Mouse (Mus musculus): ENCODE results near the gene Slc25a10. TPM values are rescaled to one million over a fixed set of nuclear protein-coding genes. Genes with fewer than 3 reads are reported as not detected.

Gene Slc25a10
- total and polyA plus RNA-seq, 2 experiments, result 121 to 445 TPM

GRCm38 (mm10) chr11:120467051-120467735 lies 24.4 kb upstream of the Slc25a10 start, which contains the start of gene Arl16:
Arl16 (minus strand) TSS chr11:120467607.
- peak within 1 kb of the TSS; percentile 95 for H3K9ac ChIP-seq (ENCODE audit: low read depth, low read length)
- peaks cover 11% of the 10 kb centered on the region for H3K36me3 ChIP-seq (ENCODE audit: control insufficient read depth, insufficient read depth, low read length)
- DNase-seq (ENCODE audit: extremely low read depth, low read depth, low spot score), result peak; percentile 94
- H3K27me3 ChIP-seq (ENCODE audit: control insufficient read depth, insufficient read depth, low read length), result no peaks in the 10 kb centered on the region
- H3K79me2 ChIP-seq (ENCODE audit: control insufficient read depth, insufficient read depth, low read length), result peaks cover 10% of the 10 kb centered on the region
- H3K27ac ChIP-seq (replicated peaks; ENCODE audit: insufficient read depth, low read depth, low read length), result peak within 1 kb of the TSS; percentile 59
- H3K4me1 ChIP-seq (ENCODE audit: control insufficient read depth, insufficient read depth, low read length), result peaks cover 19% of the 10 kb centered on the region
- H3K4me3 ChIP-seq (ENCODE audit: insufficient read depth, low read depth, low read length), result peak within 1 kb of the TSS; percentile 90
- under 1% methylated on average over 54 of the region's 54 CpGs for WGBS
- TF ChIP-seq POLR2A (IDR thresholded peaks at IDR 0.05; ENCODE audit: extremely low read depth, insufficient read depth, low read length) (peak; percentile 87), CTCF (IDR thresholded peaks at IDR 0.05; ENCODE audit: low read depth, low read length) (no peak)

DNA sequence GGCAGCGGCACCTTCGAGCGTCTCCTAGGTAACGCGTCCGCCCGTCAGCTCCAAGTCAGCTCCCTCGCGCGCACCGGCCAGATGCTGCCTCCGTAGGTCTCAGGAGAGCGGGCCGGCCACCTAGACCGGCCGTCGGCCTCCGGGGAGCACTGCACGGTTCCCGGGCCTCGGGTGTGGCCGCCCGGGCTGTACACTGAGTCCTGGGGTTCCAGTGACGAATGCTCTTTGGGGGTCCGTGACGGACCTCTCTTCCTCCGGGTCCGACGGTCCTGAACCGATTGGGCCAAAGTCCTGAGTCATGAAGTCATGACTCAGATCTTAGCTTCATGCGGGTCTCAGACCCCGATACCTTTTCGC lies 23.9 kb upstream of the Slc25a10 start:
- H3K27ac ChIP-seq (replicated peaks; ENCODE audit: insufficient read depth, low read depth, low read length), result peak overlapping the region; percentile 59
- peaks cover 25% of the 10 kb centered on the region for H3K4me1 ChIP-seq (ENCODE audit: control insufficient read depth, insufficient read depth, low read length)
- no peak for DNase-seq (ENCODE audit: extremely low read depth, low read depth, low spot score)
- H3K9ac ChIP-seq (ENCODE audit: low read depth, low read length), result peak overlapping the region; percentile 95
- 0% methylated on average over 33 of the region's 33 CpGs for WGBS
- no peaks in the 10 kb centered on the region for H3K27me3 ChIP-seq (ENCODE audit: control insufficient read depth, insufficient read depth, low read length)
- peaks cover 10% of the 10 kb centered on the region for H3K79me2 ChIP-seq (ENCODE audit: control insufficient read depth, insufficient read depth, low read length)
- peak overlapping the region; percentile 90 for H3K4me3 ChIP-seq (ENCODE audit: insufficient read depth, low read depth, low read length)
- H3K36me3 ChIP-seq (ENCODE audit: control insufficient read depth, insufficient read depth, low read length), result peaks cover 11% of the 10 kb centered on the region
- TF ChIP-seq POLR2A (IDR thresholded peaks at IDR 0.05; ENCODE audit: extremely low read depth, insufficient read depth, low read length) (no peak), CTCF (IDR thresholded peaks at IDR 0.05; ENCODE audit: low read depth, low read length) (no peak)

DNA sequence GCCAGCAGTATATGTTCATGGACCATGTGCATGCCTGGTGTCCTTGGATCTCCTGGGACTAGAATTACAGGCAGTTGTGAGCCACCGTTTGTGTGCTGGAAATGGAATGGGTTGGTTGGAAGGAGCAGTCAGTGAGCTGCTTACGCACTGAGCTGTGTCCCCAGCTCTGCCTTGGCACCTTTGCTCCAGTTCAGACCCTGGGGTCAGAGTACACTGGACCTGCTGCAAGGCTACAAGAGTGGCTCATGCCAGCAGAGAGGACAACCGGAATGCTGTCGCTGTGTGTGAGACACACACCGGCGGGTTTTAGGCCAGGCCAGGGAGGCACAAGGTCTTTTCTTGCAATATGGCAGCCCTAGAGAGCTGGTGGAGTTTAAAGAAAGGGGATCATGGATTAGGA lies 19.6 kb upstream of the Slc25a10 start:
- TF ChIP-seq CTCF (IDR thresholded peaks at IDR 0.05; ENCODE audit: low read depth, low read length) (0 out of 2 replicates have a peak, but pooled peaks have one; percentile 8), POLR2A (IDR thresholded peaks at IDR 0.05; ENCODE audit: extremely low read depth, insufficient read depth, low read length) (0 out of 2 replicates have a peak, but pooled peaks have one; percentile 45)
- DNase-seq (ENCODE audit: extremely low read depth, low read depth, low spot score), result peak; percentile 96
- peaks cover 14% of the 10 kb centered on the region for H3K79me2 ChIP-seq (ENCODE audit: control insufficient read depth, insufficient read depth, low read length)
- 23% methylated on average over 6 of the region's 6 CpGs for WGBS
- H3K27me3 ChIP-seq (ENCODE audit: control insufficient read depth, insufficient read depth, low read length), result no peaks in the 10 kb centered on the region
- H3K9ac ChIP-seq (ENCODE audit: low read depth, low read length), result peak overlapping the region; percentile 19; the same call in 1 of the 2 replicates
- peaks cover 33% of the 10 kb centered on the region for H3K36me3 ChIP-seq (ENCODE audit: control insufficient read depth, insufficient read depth, low read length)
- peaks cover 20% of the 10 kb centered on the region for H3K4me1 ChIP-seq (ENCODE audit: control insufficient read depth, insufficient read depth, low read length)
- H3K27ac ChIP-seq (replicated peaks; ENCODE audit: insufficient read depth, low read depth, low read length), result peak overlapping the region; percentile 77
- no peak overlapping the region for H3K4me3 ChIP-seq (ENCODE audit: insufficient read depth, low read depth, low read length)

DNA sequence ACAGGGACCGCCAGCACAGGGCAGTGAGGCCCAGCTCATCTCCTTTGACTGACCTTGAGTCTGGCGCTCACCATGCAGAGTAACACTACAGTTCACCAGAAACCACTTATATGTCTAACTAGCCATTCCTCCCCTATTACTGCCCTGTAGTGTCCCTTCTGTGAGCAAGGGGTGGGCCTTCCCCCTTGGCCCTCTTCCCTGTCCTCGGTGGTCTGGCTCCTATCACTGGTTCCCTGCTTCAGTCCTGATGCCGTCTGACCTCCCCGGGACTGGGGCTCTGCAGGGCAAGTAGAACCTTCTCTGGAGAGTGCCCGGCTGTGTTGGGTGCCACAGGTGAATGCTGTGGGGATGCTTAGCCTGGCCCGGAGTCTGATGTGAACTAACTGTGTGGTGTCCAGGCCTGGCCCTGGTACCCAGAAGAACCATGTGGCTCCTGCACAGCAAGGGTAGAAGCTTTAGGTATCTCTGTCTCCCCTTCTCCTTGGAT lies 8.1 kb upstream of the Slc25a10 start:
- WGBS, result 88% methylated on average over 7 of the region's 7 CpGs
- no peak overlapping the region for H3K27ac ChIP-seq (replicated peaks; ENCODE audit: insufficient read depth, low read depth, low read length)
- no peak overlapping the region for H3K9ac ChIP-seq (ENCODE audit: low read depth, low read length)
- H3K4me1 ChIP-seq (ENCODE audit: control insufficient read depth, insufficient read depth, low read length), result peaks cover 11% of the 10 kb centered on the region; the same call in 1 of the 2 replicates
- H3K79me2 ChIP-seq (ENCODE audit: control insufficient read depth, insufficient read depth, low read length), result peaks cover 9% of the 10 kb centered on the region; the same call in 1 of the 2 replicates
- no peak for TF ChIP-seq POLR2A (IDR thresholded peaks at IDR 0.05; ENCODE audit: extremely low read depth, insufficient read depth, low read length)
- DNase-seq (ENCODE audit: extremely low read depth, low read depth, low spot score), result no peak
- no peak overlapping the region for H3K4me3 ChIP-seq (ENCODE audit: insufficient read depth, low read depth, low read length)
- H3K27me3 ChIP-seq (ENCODE audit: control insufficient read depth, insufficient read depth, low read length), result no peaks in the 10 kb centered on the region
- peaks cover 27% of the 10 kb centered on the region for H3K36me3 ChIP-seq (ENCODE audit: control insufficient read depth, insufficient read depth, low read length)

DNA sequence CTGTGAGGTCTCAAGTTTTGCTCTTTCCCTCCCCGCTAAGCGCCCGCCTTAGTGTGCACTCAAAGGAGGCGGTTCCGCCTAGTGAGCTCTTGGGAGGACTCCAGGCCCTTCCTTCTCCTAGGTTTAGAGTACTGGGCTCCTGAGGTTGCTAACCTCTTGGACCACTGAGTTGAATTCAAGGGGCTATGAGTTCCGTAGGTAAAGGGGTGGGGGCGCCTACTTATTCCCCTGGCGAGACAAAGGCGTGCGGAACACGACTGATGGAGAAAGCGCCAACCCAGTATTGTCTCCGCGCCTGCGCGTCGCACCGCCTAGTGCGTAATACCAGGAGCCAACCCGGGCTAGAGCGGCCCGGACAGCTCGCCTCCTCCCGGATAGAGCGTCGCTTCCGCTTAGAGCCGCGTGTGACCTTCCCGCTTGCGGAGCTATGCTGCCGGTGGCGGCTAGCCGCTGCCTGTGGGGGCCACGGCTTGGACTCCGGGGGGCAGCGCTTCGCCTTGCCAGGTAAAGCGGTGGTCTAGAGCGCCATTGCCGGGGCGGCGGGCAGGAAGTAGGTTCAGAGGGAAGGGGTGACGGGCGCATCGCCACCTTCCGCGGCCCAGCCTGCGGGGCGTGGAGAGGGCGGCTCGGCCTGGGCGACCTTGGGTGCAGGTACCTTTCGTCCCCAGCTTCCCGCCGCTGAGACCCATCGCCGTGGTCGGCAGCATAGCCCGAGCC lies 7.2 kb upstream of the Slc25a10 start, which contains the start of gene Mrpl12:
Gene Mrpl12, plus strand, starts transcription at position 349 of the 717 bp plus-strand sequence.
- 1% methylated on average over 59 of the region's 60 CpGs for WGBS
- peak; percentile 84 for TF ChIP-seq POLR2A (IDR thresholded peaks at IDR 0.05; ENCODE audit: extremely low read depth, insufficient read depth, low read length)
- TF ChIP-seq CTCF (IDR thresholded peaks at IDR 0.05; ENCODE audit: low read depth, low read length), result no peak
- Histone ChIP-seq H3K36me3 (ENCODE audit: control insufficient read depth, insufficient read depth, low read length) (peaks cover 25% of the 10 kb centered on the region), H3K9ac (ENCODE audit: low read depth, low read length) (peak within 1 kb of the TSS; percentile 97), H3K27me3 (ENCODE audit: control insufficient read depth, insufficient read depth, low read length) (no peaks in the 10 kb centered on the region), H3K79me2 (ENCODE audit: control insufficient read depth, insufficient read depth, low read length) (peaks cover 9% of the 10 kb centered on the region; the same call in 1 of the 2 replicates), H3K4me3 (ENCODE audit: insufficient read depth, low read depth, low read length) (peak within 1 kb of the TSS; percentile 91), H3K27ac (replicated peaks; ENCODE audit: insufficient read depth, low read depth, low read length) (peak within 1 kb of the TSS; percentile 95), H3K4me1 (ENCODE audit: control insufficient read depth, insufficient read depth, low read length) (peaks cover 11% of the 10 kb centered on the region; the same call in 1 of the 2 replicates)
- peak; percentile 86 for DNase-seq (ENCODE audit: extremely low read depth, low read depth, low spot score)

Data from liver, adult 2 months (tissue).